Mouse (Mus musculus) CH12.LX (cell line): Measurements from ENCODE around the gene Zfp334. TPM values are rescaled to one million over a fixed set of nuclear protein-coding genes. Genes with fewer than 3 reads are reported as not detected.

Source experiments
- DNase-seq: peaks from one replicate; pipeline ENCODE4 v3.0.0-alpha.2; 2013; ENCODE audit errors: extremely low read depth
- H3K27ac ChIP-seq: 2 replicates; pipeline ENCODE4 v1.5.1; 2012; ENCODE audit warnings: low read depth, mild to moderate bottlenecking, control low read depth, moderate library complexity; ENCODE audit not compliant: insufficient read depth
- H3K27me3 ChIP-seq: replicated peaks from 2 replicates; pipeline ENCODE3; 2012; ENCODE audit warnings: inconsistent platforms
- H3K36me3 ChIP-seq, 2 experiments: replicated peaks in 1 of 2; 2 replicates each; pipeline versions ENCODE3 to v1.6.1; 2012; ENCODE audit warnings: inconsistent platforms in 1 of 2, low read length in 1 of 2, mild to moderate bottlenecking in 1 of 2, mixed read lengths in 1 of 2, moderate library complexity in 1 of 2; ENCODE audit not compliant: control insufficient read depth in 1 of 2, insufficient read depth in 1 of 2
- H3K4me1 ChIP-seq, 2 experiments: 2 replicates each; pipeline ENCODE4 v1.6.1; 2012; ENCODE audit warnings: inconsistent platforms in 1 of 2, moderate library complexity in 1 of 2; ENCODE audit not compliant: insufficient read depth in 2 of 2, control insufficient read depth in 1 of 2
- H3K4me2 ChIP-seq: 2 replicates; pipeline ENCODE4 v1.6.1; 2012; ENCODE audit warnings: low read depth, mild to moderate bottlenecking, control low read depth; ENCODE audit not compliant: poor library complexity, insufficient read depth, severe bottlenecking
- H3K4me3 ChIP-seq, 3 experiments: fragments of 150-350 bp in 1 of 3; sonication (generic) in 1 of 3; replicated peaks in 1 of 3; 2 replicates each; pipeline versions ENCODE3 to v1.5.1; 2011 to 2012; ENCODE audit warnings: low read depth in 2 of 3, low read length in 2 of 3, mild to moderate bottlenecking in 2 of 3, moderate library complexity in 2 of 3, control low read depth in 1 of 3, improper control_type of control experiment in 1 of 3, inconsistent platforms in 1 of 3, mixed read lengths in 1 of 3; ENCODE audit not compliant: poor library complexity in 1 of 3
- H3K79me2 ChIP-seq: replicated peaks from 2 replicates; pipeline ENCODE4 v1.6.1; 2012; ENCODE audit warnings: mild to moderate bottlenecking, moderate library complexity; ENCODE audit not compliant: control insufficient read depth, poor library complexity, insufficient read depth, severe bottlenecking; ENCODE audit errors: extremely low read depth
- H3K9ac ChIP-seq: 2 replicates; pipeline ENCODE4 v1.6.1; 2012; ENCODE audit warnings: low read depth, mild to moderate bottlenecking, control low read depth, moderate library complexity; ENCODE audit not compliant: insufficient read depth
- H3K9me3 ChIP-seq: replicated peaks from 2 replicates; pipeline ENCODE3; 2012; ENCODE audit warnings: low read length, inconsistent platforms, mixed read lengths
- BHLHE40 ChIP-seq: IDR thresholded peaks from 2 replicates; pipeline ENCODE4 v1.6.1; 2011; ENCODE audit warnings: mild to moderate bottlenecking, low read depth, low read length, improper control_type of control experiment
- CHD1 ChIP-seq: IDR thresholded peaks from 2 replicates; pipeline ENCODE4 v1.6.1; 2012; ENCODE audit warnings: low read depth, low read length, improper control_type of control experiment, inconsistent platforms
- CTCF ChIP-seq, 2 experiments: IDR thresholded peaks in 1 of 2; conservative IDR thresholded peaks in 1 of 2; 2 replicates each; pipeline ENCODE4 v1.5.1; 2011 to 2012; ENCODE audit warnings: low read depth in 2 of 2, low read length in 2 of 2, improper control_type of control experiment in 1 of 2, inconsistent platforms in 1 of 2, mild to moderate bottlenecking in 1 of 2, moderate library complexity in 1 of 2
- ETS1 ChIP-seq: conservative IDR thresholded peaks from 2 replicates; pipeline ENCODE4 v1.6.1; 2012; ENCODE audit warnings: low read depth, mild to moderate bottlenecking, inconsistent platforms, low read length, improper control_type of control experiment, moderate library complexity
- HCFC1 ChIP-seq: IDR thresholded peaks from 2 replicates; pipeline ENCODE4 v1.6.1; 2012; ENCODE audit warnings: low read depth, mild to moderate bottlenecking, inconsistent platforms, low read length, improper control_type of control experiment
- KAT2A ChIP-seq: IDR thresholded peaks from 2 replicates; pipeline ENCODE4 v1.6.1; 2012; ENCODE audit warnings: low read length, improper control_type of control experiment, inconsistent platforms; ENCODE audit not compliant: insufficient replicate concordance
- MAFK ChIP-seq: IDR thresholded peaks from 2 replicates; pipeline ENCODE4 v1.6.1; 2011; ENCODE audit warnings: low read length, improper control_type of control experiment; ENCODE audit not compliant: insufficient replicate concordance
- MAX ChIP-seq: IDR thresholded peaks from 2 replicates; pipeline ENCODE4 v1.6.1; 2011; ENCODE audit warnings: low read length, improper control_type of control experiment
- MAZ ChIP-seq: IDR thresholded peaks from 2 replicates; pipeline ENCODE4 v1.6.1; 2012; ENCODE audit warnings: low read depth, mild to moderate bottlenecking, inconsistent platforms, low read length, improper control_type of control experiment, moderate library complexity
- MXI1 ChIP-seq: IDR thresholded peaks from 2 replicates; pipeline ENCODE4 v1.6.1; 2011; ENCODE audit warnings: mild to moderate bottlenecking, low read depth, low read length, improper control_type of control experiment
- MYC ChIP-seq: IDR thresholded peaks from 2 replicates; pipeline ENCODE4 v1.6.1; 2011; ENCODE audit warnings: low read depth, mild to moderate bottlenecking, improper control_type of control experiment, low read length
- NELFE ChIP-seq: IDR thresholded peaks from 2 replicates; pipeline ENCODE4 v1.6.1; 2011; ENCODE audit warnings: low read depth, low read length, improper control_type of control experiment
- NRF1 ChIP-seq: IDR thresholded peaks from 2 replicates; pipeline ENCODE4 v1.6.1; 2014; ENCODE audit warnings: low read depth, mild to moderate bottlenecking, inconsistent platforms, low read length, improper control_type of control experiment, moderate library complexity
- POLR2A ChIP-seq: IDR thresholded peaks from 2 replicates; pipeline ENCODE4 v1.6.1; 2011; ENCODE audit warnings: low read depth, mild to moderate bottlenecking, improper control_type of control experiment, low read length
- POLR2AphosphoS2 ChIP-seq: IDR thresholded peaks from 2 replicates; pipeline ENCODE4 v1.6.1; 2011; ENCODE audit warnings: low read depth, low read length, improper control_type of control experiment
- RCOR1 ChIP-seq: conservative IDR thresholded peaks from 2 replicates; pipeline ENCODE4 v1.6.1; 2012; ENCODE audit warnings: low read depth, mild to moderate bottlenecking, inconsistent platforms, low read length, improper control_type of control experiment
- SMC3 ChIP-seq: IDR thresholded peaks from 2 replicates; pipeline ENCODE4 v1.6.1; 2011; ENCODE audit warnings: low read depth, low read length, improper control_type of control experiment
- TBP ChIP-seq: conservative IDR thresholded peaks from 2 replicates; pipeline ENCODE4 v1.6.1; 2011; ENCODE audit warnings: low read depth, low read length, improper control_type of control experiment
- TCF12 ChIP-seq: IDR thresholded peaks from 2 replicates; pipeline ENCODE4 v1.6.1; 2014; ENCODE audit warnings: low read depth, mild to moderate bottlenecking, inconsistent platforms, low read length, improper control_type of control experiment
- ZKSCAN1 ChIP-seq: IDR thresholded peaks from 2 replicates; pipeline ENCODE4 v1.6.1; 2012; ENCODE audit warnings: low read depth, inconsistent platforms, low read length, improper control_type of control experiment, borderline replicate concordance
- ZMIZ1 ChIP-seq: IDR thresholded peaks from 2 replicates; pipeline ENCODE4 v1.6.1; 2012; ENCODE audit warnings: low read depth, mild to moderate bottlenecking, inconsistent platforms, low read length, improper control_type of control experiment
- ZNF384 ChIP-seq: IDR thresholded peaks from 2 replicates; pipeline ENCODE4 v1.6.1; 2012; ENCODE audit warnings: low read depth, low read length, improper control_type of control experiment, inconsistent platforms
- dilution Hi-C: fragments of 300-500 bp; cut with MboI; formaldehyde crosslinking; loops from 2 replicates; pipeline ENCODE4 v1.14.3; 2020; ENCODE audit warnings: low sequenced_read_pairs; ENCODE audit not compliant: extremely low pct_unique_long_range_greater_than_20kb, extremely low pct_ligation_motif_present
- in situ Hi-C: fragments of 300-500 bp; cut with MboI; formaldehyde crosslinking; loops from 3 replicates; pipeline ENCODE4 v1.14.3; 2019; ENCODE audit warnings: low sequenced_read_pairs, low pct_ligation_motif_present, low pct_unique_long_range_greater_than_20kb, mixed read lengths
- polyA plus RNA-seq: library from polyadenylated mRNA; unstranded; fragments of >175 nt; gene quantifications from 2 replicates; pipeline ENCODE4 v1.2.1, GENCODE M21; 2012; ENCODE audit warnings: low read depth; ENCODE audit not compliant: insufficient read length
- total RNA-seq, 2 experiments: library from RNA; depleted of rRNA; stranded (reverse); fragments of 300-350 nt in 1 of 2; fragments of >200 nt in 1 of 2; gene quantifications; 2 replicates each; pipeline ENCODE4 v1.2.3; 2012 to 2014

Zfp334 gene
- total and polyA plus RNA-seq, 3 experiments: not detected

DNA sequence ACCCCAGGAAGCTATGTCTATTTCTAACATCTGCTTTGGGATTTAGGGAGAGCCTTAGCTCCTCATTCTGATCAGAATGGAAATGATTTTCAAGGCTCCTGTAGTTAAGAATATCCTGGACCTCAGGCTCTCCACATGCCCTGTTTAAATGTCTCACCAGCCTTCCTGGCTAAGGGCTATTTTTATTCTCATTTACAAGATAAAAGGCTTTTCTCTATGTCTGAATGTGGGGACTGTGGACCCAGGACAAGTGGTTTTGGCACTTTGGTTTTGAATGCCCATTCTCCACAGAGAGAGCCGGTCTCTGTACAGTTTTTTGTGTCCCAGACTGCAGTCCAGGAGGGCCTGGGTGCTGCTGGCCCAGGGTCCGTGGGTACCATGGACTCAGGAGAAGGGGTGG, 32.1 kb upstream of the Zfp334 start:
- Histone ChIP-seq H3K79me2 (no peaks in the 10 kb centered on the region), H3K4me1 (peaks cover 0 to 3% of the 10 kb centered on the region in 2 experiments; a peak in 1 of 4 replicates), H3K4me3 (no peak overlapping the region), H3K36me3 (no peaks in the 10 kb centered on the region), H3K9me3 (no peaks in the 10 kb centered on the region), H3K9ac (no peak overlapping the region), H3K27me3 (peaks cover 95% of the 10 kb centered on the region), H3K4me2 (no peak overlapping the region), H3K27ac (no peak overlapping the region)
- in situ Hi-C loops (no loop called here), dilution Hi-C loops (no loop called here)
- TF ChIP-seq MAX (no peak), MYC (no peak), MAZ (no peak), ZMIZ1 (no peak), CTCF (conservative IDR thresholded peaks at IDR 0.05 in 1 of 2, IDR thresholded peaks at IDR 0.05 in 1 of 2; ENCODE audit: low read depth in 2 of 2, low read length in 2 of 2) (no peak), CHD1 (no peak), BHLHE40 (no peak), POLR2AphosphoS2 (no peak), HCFC1 (no peak), MXI1 (no peak), ZNF384 (no peak)
- no peak for DNase-seq

DNA sequence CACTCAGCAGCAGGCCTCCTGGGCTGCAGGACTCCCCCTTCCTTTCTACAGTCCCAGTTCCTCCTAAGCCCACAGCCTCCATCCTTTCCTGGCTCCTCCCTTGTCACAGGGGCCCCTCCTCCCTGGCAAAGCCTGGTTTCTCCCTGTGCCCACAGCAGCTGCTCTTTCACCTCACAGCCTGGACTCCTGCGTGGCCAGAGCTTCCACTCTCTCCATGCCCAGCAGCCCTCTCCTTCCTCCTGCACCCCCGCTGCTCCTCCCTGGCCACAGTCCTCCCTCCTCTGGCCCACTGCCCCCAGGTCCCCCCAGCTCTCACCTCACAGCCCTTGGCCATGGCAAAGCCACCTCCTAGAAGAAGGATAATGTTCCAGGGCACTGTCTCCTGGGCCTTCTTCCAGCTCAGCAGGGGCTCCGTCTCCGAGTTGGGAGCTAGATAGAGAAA, 31.6 kb upstream of the Zfp334 start:
- H3K9me3 ChIP-seq: no peaks in the 10 kb centered on the region
- peaks cover 0 to 3% of the 10 kb centered on the region in 2 experiments; a peak in 1 of 4 replicates for H3K4me1 ChIP-seq
- in situ Hi-C loops (no loop called here), dilution Hi-C loops (no loop called here)
- no peaks in the 10 kb centered on the region for H3K79me2 ChIP-seq
- no peak overlapping the region for H3K9ac ChIP-seq
- H3K27me3 ChIP-seq: peaks cover 95% of the 10 kb centered on the region
- no peak overlapping the region for H3K4me2 ChIP-seq
- DNase-seq: no peak
- no peak overlapping the region for H3K27ac ChIP-seq
- H3K36me3 ChIP-seq: no peaks in the 10 kb centered on the region
- TF ChIP-seq ZKSCAN1: no peak
- TF ChIP-seq CHD1: no peak
- no peak for TF ChIP-seq TBP
- no peak for TF ChIP-seq SMC3
- TF ChIP-seq RCOR1: no peak
- TF ChIP-seq NRF1: no peak
- no peak for TF ChIP-seq TCF12
- TF ChIP-seq MAFK: no peak
- no peak for TF ChIP-seq POLR2A
- TF ChIP-seq ETS1: no peak
- no peak for TF ChIP-seq KAT2A
- TF ChIP-seq NELFE: no peak
- H3K4me3 ChIP-seq: no peak overlapping the region
